In the genomic region with DNA sequence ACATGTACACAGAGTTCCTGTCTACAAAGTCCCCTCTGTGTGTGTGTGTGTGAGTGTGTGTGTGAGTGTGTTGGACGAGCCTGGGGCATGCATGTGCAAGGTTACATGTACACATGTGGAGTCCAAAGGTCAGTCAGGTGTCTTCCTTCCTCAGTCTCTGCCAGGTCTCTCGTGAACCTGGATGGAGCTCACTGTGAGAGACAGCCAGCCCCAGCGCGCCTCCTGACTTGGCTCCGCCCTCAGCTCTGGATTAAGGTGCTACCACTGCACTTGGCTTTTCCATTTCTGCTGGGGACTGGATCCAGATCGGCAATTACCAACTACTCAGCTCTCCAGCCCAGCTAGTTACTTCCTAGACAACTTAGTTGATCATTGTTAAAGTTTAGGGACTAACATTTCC, we compare ENCODE assay signal across 24 mouse cellular contexts. TPM values are rescaled to one million over a fixed set of nuclear protein-coding genes. Genes with fewer than 3 reads are reported as not detected.
DNase-seq lines count a peak whose midpoint lies in the region; ATAC-seq and TF ChIP-seq lines count a peak whose summit lies in the region.
"Had no signal": no experiment of that assay in that cellular context is flagged by ENCODE, and none has a peak within 500 bp of the region (broad histone marks: within the 10 kb centered on the region; RNA-seq: fewer than 3 reads in every experiment).

No protein-coding gene starts in this region.

- no peaks in the 10 kb centered on the region for H3K9me3 ChIP-seq in kidney, embryonic 14.5 days (ENCODE audit: control insufficient read depth, low read length)
- H3K9me3 ChIP-seq: forebrain, embryonic 13.5 days; liver, embryonic 15.5 days; lung, embryonic 15.5 days; midbrain, embryonic 12.5 days had no signal

- WGBS in kidney, embryonic 14.5 days = 55% methylated on average over 6 of the region's 6 CpGs

- ATAC-seq in kidney, embryonic 14.5 days (ENCODE audit: low FRiP score, low TSS enrichment) = no peak
- ATAC-seq: forebrain, embryonic 13.5 days; intestine, postnatal 0 days had no signal

- peaks cover 12% of the 10 kb centered on the region; the same call in 1 of the 2 replicates for H3K4me1 ChIP-seq in kidney, embryonic 14.5 days (ENCODE audit: control insufficient read depth, insufficient read depth, low read length)
- peaks cover 4% of the 10 kb centered on the region for H3K4me1 ChIP-seq in testis, adult 2 months (ENCODE audit: control insufficient read depth, insufficient read depth, low read length)

- H3K4me2 ChIP-seq in kidney, embryonic 14.5 days (replicated peaks; ENCODE audit: low read depth, low read length) = no peak overlapping the region
- H3K4me2 ChIP-seq: forebrain, embryonic 13.5 days; heart, embryonic 11.5 days; hindbrain, embryonic 14.5 days; liver, embryonic 15.5 days; lung, embryonic 15.5 days; midbrain, embryonic 12.5 days had no signal

- peak; percentile 8 for DNase-seq in kidney, adult 11 months
- peak; percentile 22 to 57 for DNase-seq in kidney, postnatal 25 days
- DNase-seq in kidney, postnatal 10 days = no peak
- no peak for DNase-seq in testis, postnatal 14 days (ENCODE audit: low spot score)
- DNase-seq in T-cell, adult 2 months (ENCODE audit: low spot score) = no peak
- no peak for DNase-seq in cerebellum, adult 18-20 months
- DNase-seq: adrenal gland, adult 2 months; cerebellum, adult 9-10 months; cerebellum, postnatal 36 days; gastrocnemius, postnatal 14 days; heart, postnatal 10 days; lung, postnatal 36 days; thymus, postnatal 14 days had no signal

- H3K4me3 ChIP-seq in kidney, embryonic 14.5 days (ENCODE audit: low read length) = no peak overlapping the region
- H3K4me3 ChIP-seq in testis, adult 2 months (ENCODE audit: control insufficient read depth, low read depth, low read length) = peak overlapping the region; percentile 65
- H3K4me3 ChIP-seq: forebrain, embryonic 13.5 days; layer of hippocampus, adult 2 months; left cerebral cortex, adult 2 months; liver, embryonic 15.5 days; lung, embryonic 15.5 days; midbrain, embryonic 12.5 days had no signal

- no peaks in the 10 kb centered on the region for H3K36me3 ChIP-seq in kidney, embryonic 14.5 days (ENCODE audit: control insufficient read depth, insufficient read depth, low read length)
- no peaks in the 10 kb centered on the region for H3K36me3 ChIP-seq in testis, adult 2 months (ENCODE audit: control insufficient read depth, insufficient read depth, low read length)
- H3K36me3 ChIP-seq: liver, embryonic 15.5 days; lung, embryonic 15.5 days; midbrain, embryonic 12.5 days had no signal

- no peaks in the 10 kb centered on the region for H3K27me3 ChIP-seq in kidney, embryonic 14.5 days (ENCODE audit: control insufficient read depth, insufficient read depth, low read length)
- no peaks in the 10 kb centered on the region for H3K27me3 ChIP-seq in testis, adult 2 months (ENCODE audit: control insufficient read depth, insufficient read depth, low read length)
- H3K27me3 ChIP-seq: forebrain, embryonic 13.5 days; liver, embryonic 15.5 days; lung, embryonic 15.5 days; midbrain, embryonic 12.5 days had no signal

- TF ChIP-seq CTCF in testis, adult 2 months (IDR thresholded peaks at IDR 0.05; ENCODE audit: control insufficient read depth, insufficient read depth, insufficient replicate concordance, low read depth, low read length) = no peak

- H3K27ac ChIP-seq in kidney, embryonic 14.5 days (ENCODE audit: low read depth, low read length) = no peak overlapping the region
- no peak overlapping the region for H3K27ac ChIP-seq in testis, adult 2 months (ENCODE audit: control insufficient read depth, insufficient read depth, low read depth, low read length)
- H3K27ac ChIP-seq: hindbrain, embryonic 14.5 days; layer of hippocampus, adult 2 months; left cerebral cortex, adult 2 months; liver, embryonic 15.5 days; lung, embryonic 15.5 days had no signal

- TF ChIP-seq POLR2A in testis, adult 2 months (IDR thresholded peaks at IDR 0.05; ENCODE audit: control insufficient read depth, low read depth, low read length) = no peak

- H3K9ac ChIP-seq in kidney, embryonic 14.5 days (ENCODE audit: low read depth, low read length) = no peak overlapping the region
- H3K9ac ChIP-seq: forebrain, embryonic 13.5 days; hindbrain, embryonic 14.5 days; liver, embryonic 15.5 days; lung, embryonic 15.5 days; midbrain, embryonic 12.5 days had no signal

RNA-seq across cellular contexts. Expression of gene Dleu7, which starts 35.8 kb away (rescaled TPM):
- 4.8 and 5.7 TPM in 2 replicates for polyA plus RNA-seq in kidney, embryonic 14.5 days (2014; fragmentation: Nextera tagmentation; extraction: Ambion mirVana)
- 0.30 and 0.44 TPM in 2 replicates for polyA plus RNA-seq in testis, adult 2 months (2012; rRNA removed)
- polyA plus RNA-seq: adrenal gland, adult 2 months had no signal

RNA-seq across cellular contexts. Expression of gene Rnaseh2b, which starts 36.2 kb away (rescaled TPM):
- polyA plus RNA-seq in kidney, embryonic 14.5 days (2014; fragmentation: Nextera tagmentation; extraction: Ambion mirVana) = 69.3 and 82.5 TPM in 2 replicates
- polyA plus RNA-seq in testis, adult 2 months (2012; rRNA removed) = 1.2 and 1.4 TPM in 2 replicates

Comparison
In these comparisons a context has a peak if more than half of its experiments do, and no peak if none do; other contexts are left out.
1. DNase-seq: peak in kidney, adult 11 months (single experiment) and kidney, postnatal 25 days (2 of 2); none in kidney, postnatal 10 days (single experiment), testis, postnatal 14 days (single experiment), T-cell, adult 2 months (single experiment) and cerebellum, adult 18-20 months (0 of 2).
2. RNA of gene Rnaseh2b, which starts 36.2 kb away (polyA plus RNA-seq): 69.3 to 82.5 TPM in kidney, embryonic 14.5 days; 1.2 to 1.4 TPM in testis, adult 2 months; every median in the first group is over 10 times any median in the second.